Mouse (Mus musculus) hindbrain, embryonic 16.5 days (tissue): ENCODE measurements around the gene Rfwd3. TPM values are rescaled to one million over a fixed set of nuclear protein-coding genes. Genes with fewer than 3 reads are reported as not detected.

Experiments
- ATAC-seq: fragments of 200-750 bp; cut with Nextera tagmentation; 2 replicates; pipeline ENCODE4 v1.8.0; 2017; ENCODE audit warnings: moderate TSS enrichment, moderate library complexity
- H3K27ac ChIP-seq: fragments of 300-500 bp; sonication (generic); 2 replicates; pipeline ENCODE4 v1.5.1; 2014; ENCODE audit warnings: low read depth, mild to moderate bottlenecking, control low read depth, low read length, moderate library complexity
- H3K27me3 ChIP-seq: fragments of 300-500 bp; sonication (generic); replicated peaks from 2 replicates; pipeline ENCODE4 v1.6.1; 2014; ENCODE audit warnings: low read length; ENCODE audit not compliant: control insufficient read depth, insufficient read depth
- H3K36me3 ChIP-seq: fragments of 300-500 bp; sonication (generic); 2 replicates; pipeline ENCODE4 v1.6.1; 2014; ENCODE audit warnings: mild to moderate bottlenecking, low read length, moderate library complexity, mixed read lengths; ENCODE audit not compliant: control insufficient read depth, insufficient read depth
- H3K4me1 ChIP-seq: fragments of 300-500 bp; sonication (generic); 2 replicates; pipeline ENCODE4 v1.6.1; 2014; ENCODE audit warnings: low read depth, low read length; ENCODE audit not compliant: control insufficient read depth, insufficient read depth
- H3K4me2 ChIP-seq: fragments of 300-500 bp; sonication (generic); 2 replicates; pipeline ENCODE4 v1.6.1; 2014; ENCODE audit warnings: mild to moderate bottlenecking, low read length, control low read depth, moderate library complexity
- H3K4me3 ChIP-seq: fragments of 300-500 bp; sonication (generic); 2 replicates; pipeline ENCODE4 v1.5.1; 2014; ENCODE audit warnings: mild to moderate bottlenecking, low read length, control low read depth, moderate library complexity
- H3K9ac ChIP-seq: fragments of 300-500 bp; sonication (generic); 2 replicates; pipeline ENCODE4 v1.6.1; 2014; ENCODE audit warnings: low read depth, mild to moderate bottlenecking, control low read depth, low read length, moderate library complexity
- H3K9me3 ChIP-seq: fragments of 300-500 bp; sonication (generic); 2 replicates; pipeline ENCODE4 v1.6.1; 2014; ENCODE audit warnings: mild to moderate bottlenecking, low read length, moderate library complexity; ENCODE audit not compliant: control insufficient read depth
- WGBS: fragments of 180-500 bp; shearing (Covaris S2); extraction: QIAGEN DNeasy Blood & Tissue Kit; methylation state at CpG from one replicate; pipeline ENCODE4 v1.1.7; 2014; 5-methylcytosine and 5-hydroxymethylcytosine counted together
- polyA plus RNA-seq: library from polyadenylated mRNA; unstranded; fragments of >200 nt; fragmentation: Nextera tagmentation; extraction: Ambion mirVana; gene quantifications from 2 replicates; pipeline ENCODE4 v1.2.1, GENCODE M21; 2015

The Rfwd3 gene
- polyA plus RNA-seq, 1 experiment from 2014 or later = 21.7 TPM

DNA sequence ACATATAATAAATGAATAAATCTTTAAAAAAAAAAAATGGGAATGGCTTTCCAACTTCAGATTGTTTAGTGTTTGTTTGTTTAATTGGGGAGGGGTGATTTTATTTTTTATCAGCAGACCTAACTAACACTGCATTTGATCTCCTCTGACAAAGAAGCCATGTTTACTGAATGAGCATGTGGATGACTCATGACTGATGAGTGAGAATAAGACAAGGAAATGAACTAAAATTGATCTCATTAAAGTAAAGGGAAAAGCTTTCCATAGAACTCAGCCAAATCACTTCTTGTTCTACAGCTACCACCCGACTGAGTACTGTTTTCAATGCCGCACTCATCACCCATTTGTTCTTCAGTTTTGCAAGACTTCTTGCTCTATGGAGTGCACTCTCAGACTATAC is 66.3 kb downstream of the Rfwd3 start:
- 95% methylated on average over 2 of the region's 2 CpGs for WGBS

DNA sequence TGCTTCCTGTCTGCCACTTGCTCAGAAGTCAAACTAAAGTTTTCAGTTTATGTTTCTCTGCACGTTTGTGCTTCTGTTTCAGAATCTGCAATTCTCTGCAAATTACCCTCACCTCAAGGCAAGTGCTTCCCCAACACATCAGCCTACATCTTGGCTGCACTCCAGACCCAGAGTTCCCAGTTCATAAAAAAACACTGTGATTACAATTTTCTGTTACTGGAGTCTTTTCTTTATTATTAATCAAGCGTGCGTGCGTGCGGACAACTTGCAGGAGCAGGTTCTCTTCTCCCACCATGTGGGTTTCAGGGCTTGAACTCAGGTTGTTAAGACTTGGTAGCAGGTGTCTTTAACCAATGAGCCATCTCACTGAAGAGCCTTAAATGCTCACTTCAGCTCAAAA is 75.9 kb downstream of the Rfwd3 start:
- no peak for ATAC-seq
- 38% methylated on average over 5 of the region's 5 CpGs for WGBS

More for the DNA sequence above, 66.3 kb downstream of the Rfwd3 start:
- H3K27me3 ChIP-seq = no peaks in the 10 kb centered on the region
- ATAC-seq = no peak
- H3K36me3 ChIP-seq = no peaks in the 10 kb centered on the region
- H3K27ac ChIP-seq = no peak overlapping the region
- no peaks in the 10 kb centered on the region for H3K9me3 ChIP-seq
- H3K4me1 ChIP-seq = no peaks in the 10 kb centered on the region
- H3K4me2 ChIP-seq = no peak overlapping the region
- no peak overlapping the region for H3K4me3 ChIP-seq
- no peak overlapping the region for H3K9ac ChIP-seq

More for the DNA sequence above, 75.9 kb downstream of the Rfwd3 start:
- Histone ChIP-seq H3K9ac (no peak overlapping the region), H3K27me3 (no peaks in the 10 kb centered on the region), H3K9me3 (no peaks in the 10 kb centered on the region), H3K4me2 (no peak overlapping the region), H3K27ac (no peak overlapping the region), H3K36me3 (no peaks in the 10 kb centered on the region), H3K4me1 (no peaks in the 10 kb centered on the region; the same call in 1 of the 2 replicates), H3K4me3 (no peak overlapping the region)

Other genes with a start within 250 kb of the Rfwd3 start
- gene Exosc6, start 243.9 kb downstream of the Rfwd3 start, polyA plus RNA-seq = not detected in 2 replicates
- gene Clec18a, start 207.8 kb downstream of the Rfwd3 start, polyA plus RNA-seq = 0.49 and 0.65 TPM in 2 replicates
- 9.5 and 10.5 TPM in 2 replicates for gene Pdpr, start 205.6 kb downstream of the Rfwd3 start, polyA plus RNA-seq
- 58.1 and 66.1 TPM in 2 replicates for gene Glg1, start 41.0 kb downstream of the Rfwd3 start, polyA plus RNA-seq
- gene Mlkl, start 38.0 kb upstream of the Rfwd3 start, polyA plus RNA-seq = 0.35 and 0.50 TPM in 2 replicates
- 0.85 and 1.5 TPM in 2 replicates for gene Fa2h, start 93.6 kb upstream of the Rfwd3 start, polyA plus RNA-seq
- 7.6 and 9.3 TPM in 2 replicates for gene Wdr59, start 221.9 kb upstream of the Rfwd3 start, polyA plus RNA-seq
- gene Znrf1, start 235.9 kb upstream of the Rfwd3 start, polyA plus RNA-seq = 65.7 and 69.1 TPM in 2 replicates